Mouse (Mus musculus): ENCODE data around the gene Hoxc9. TPM values are rescaled to one million over a fixed set of nuclear protein-coding genes. Genes with fewer than 3 reads are reported as not detected.

The Hoxc9 gene
- total and polyA plus RNA-seq, 3 experiments, result 0.12 to 0.26 TPM; not detected in 1

- Histone ChIP-seq H3K9me3 (replicated peaks; ENCODE audit: low read length) (peaks cover 6% of the 10 kb centered on the region), H3K27me3 (replicated peaks) (peaks cover 95% of the 10 kb centered on the region), H3K4me1 (ENCODE audit: control insufficient read depth in 1 of 2, insufficient read depth in 2 of 2) (peaks cover 0 to 12% of the 10 kb centered on the region in 2 experiments; a peak in 3 of 4 replicates), H3K4me3 (replicated peaks in 1 of 3; ENCODE audit: low read depth in 2 of 3, low read length in 2 of 3, poor library complexity in 1 of 3) (no peak overlapping the region), H3K9ac (ENCODE audit: insufficient read depth, low read depth) (no peak overlapping the region), H3K4me2 (ENCODE audit: insufficient read depth, low read depth, poor library complexity, severe bottlenecking) (no peak overlapping the region), H3K36me3 (replicated peaks in 1 of 2; ENCODE audit: control insufficient read depth in 1 of 2, insufficient read depth in 1 of 2, low read length in 1 of 2) (no peaks in the 10 kb centered on the region), H3K79me2 (replicated peaks; ENCODE audit: control insufficient read depth, extremely low read depth, insufficient read depth, poor library complexity, severe bottlenecking) (no peaks in the 10 kb centered on the region), H3K27ac (ENCODE audit: insufficient read depth, low read depth) (no peak overlapping the region)
- no peak for TF ChIP-seq RAD21 (IDR thresholded peaks at IDR 0.05; ENCODE audit: low read depth, low read length)
- no peak for TF ChIP-seq NELFE (IDR thresholded peaks at IDR 0.05; ENCODE audit: low read depth, low read length)
- TF ChIP-seq ZKSCAN1 (IDR thresholded peaks at IDR 0.05; ENCODE audit: borderline replicate concordance, low read depth, low read length), result no peak
- TF ChIP-seq CHD1 (IDR thresholded peaks at IDR 0.05; ENCODE audit: low read depth, low read length), result no peak
- TF ChIP-seq ELF1 (IDR thresholded peaks at IDR 0.05; ENCODE audit: low read depth, low read length), result no peak
- TF ChIP-seq ETS1 (conservative IDR thresholded peaks at IDR 0.05; ENCODE audit: low read depth, low read length), result no peak
- TF ChIP-seq PAX5 (IDR thresholded peaks at IDR 0.05; ENCODE audit: low read length), result no peak
- no peak for TF ChIP-seq ZMIZ1 (IDR thresholded peaks at IDR 0.05; ENCODE audit: low read depth, low read length)
- no peak for TF ChIP-seq MAZ (IDR thresholded peaks at IDR 0.05; ENCODE audit: low read depth, low read length)
- no peak for TF ChIP-seq IRF4 (IDR thresholded peaks at IDR 0.05; ENCODE audit: low read depth, low read length)
- TF ChIP-seq USF1 (IDR thresholded peaks at IDR 0.05; ENCODE audit: low read depth, low read length), result no peak
- TF ChIP-seq ZC3H11A (IDR thresholded peaks at IDR 0.05; ENCODE audit: low read depth, low read length), result no peak
- no peak for TF ChIP-seq JUN (IDR thresholded peaks at IDR 0.05; ENCODE audit: insufficient read depth, low read depth, low read length)
- TF ChIP-seq GABPA (IDR thresholded peaks at IDR 0.05; ENCODE audit: insufficient replicate concordance, low read depth, low read length), result no peak
- TF ChIP-seq RCOR1 (conservative IDR thresholded peaks at IDR 0.05; ENCODE audit: low read depth, low read length), result no peak
- TF ChIP-seq SMC3 (IDR thresholded peaks at IDR 0.05; ENCODE audit: low read depth, low read length), result no peak
- no peak for TF ChIP-seq MXI1 (IDR thresholded peaks at IDR 0.05; ENCODE audit: low read depth, low read length)
- TF ChIP-seq HCFC1 (IDR thresholded peaks at IDR 0.05; ENCODE audit: low read depth, low read length), result no peak
- in situ Hi-C loops (cut with MboI; ENCODE audit: low pct_ligation_motif_present, low pct_unique_long_range_greater_than_20kb, low sequenced_read_pairs), result no loop called here
- no peak for DNase-seq (ENCODE audit: extremely low read depth)
- dilution Hi-C loops (cut with MboI; ENCODE audit: extremely low pct_ligation_motif_present, extremely low pct_unique_long_range_greater_than_20kb, low sequenced_read_pairs), result no loop called here
These were observed 19.3 kb upstream of the Hoxc9 start for GRCm38 (mm10) chr15:102956906-102957305.

- TF ChIP-seq RCOR1 (conservative IDR thresholded peaks at IDR 0.05; ENCODE audit: low read depth, low read length) (no peak), PAX5 (IDR thresholded peaks at IDR 0.05; ENCODE audit: low read length) (no peak), MAX (IDR thresholded peaks at IDR 0.05; ENCODE audit: low read length) (no peak), IRF4 (IDR thresholded peaks at IDR 0.05; ENCODE audit: low read depth, low read length) (no peak), USF2 (conservative IDR thresholded peaks at IDR 0.05; ENCODE audit: low read depth, low read length) (no peak), CHD1 (IDR thresholded peaks at IDR 0.05; ENCODE audit: low read depth, low read length) (no peak)
- dilution Hi-C loops (cut with MboI; ENCODE audit: extremely low pct_ligation_motif_present, extremely low pct_unique_long_range_greater_than_20kb, low sequenced_read_pairs), result no loop called here
- Histone ChIP-seq H3K9ac (ENCODE audit: insufficient read depth, low read depth) (no peak overlapping the region), H3K27me3 (replicated peaks) (peaks cover 95% of the 10 kb centered on the region), H3K27ac (ENCODE audit: insufficient read depth, low read depth) (no peak overlapping the region), H3K4me1 (ENCODE audit: control insufficient read depth in 1 of 2, insufficient read depth in 2 of 2) (peaks cover 0 to 23% of the 10 kb centered on the region in 2 experiments; a peak in 3 of 4 replicates), H3K4me2 (ENCODE audit: insufficient read depth, low read depth, poor library complexity, severe bottlenecking) (peak overlapping the region; percentile 95), H3K9me3 (replicated peaks; ENCODE audit: low read length) (peaks cover 6% of the 10 kb centered on the region), H3K36me3 (replicated peaks in 1 of 2; ENCODE audit: control insufficient read depth in 1 of 2, insufficient read depth in 1 of 2, low read length in 1 of 2) (no peaks in the 10 kb centered on the region), H3K4me3 (replicated peaks in 1 of 3; ENCODE audit: low read depth in 2 of 3, low read length in 2 of 3, poor library complexity in 1 of 3) (peak overlapping the region; percentile 12 to 30 (median 25)), H3K79me2 (replicated peaks; ENCODE audit: control insufficient read depth, extremely low read depth, insufficient read depth, poor library complexity, severe bottlenecking) (no peaks in the 10 kb centered on the region)
- in situ Hi-C loops (cut with MboI; ENCODE audit: low pct_ligation_motif_present, low pct_unique_long_range_greater_than_20kb, low sequenced_read_pairs), result no loop called here
- DNase-seq (ENCODE audit: extremely low read depth), result no peak
These were observed 16.5 kb upstream of the Hoxc9 start for GRCm38 (mm10) chr15:102959663-102960191.

All from CH12.LX (cell line).